Mouse (Mus musculus) midbrain, embryonic 15.5 days (tissue): ENCODE measurements at regions not wholly inside any gene's neighbourhood (a gene's known extent, or its start where the extent isn't known, plus 50 kb on each side); places are given as distances from the start of the nearest gene placed in this dataset.

Experiments used
- ATAC-seq: fragments of 200-750 bp; cut with Nextera tagmentation; replicated peaks from 2 replicates; pipeline ENCODE4 v1.8.0; 2017; ENCODE audit warnings: moderate TSS enrichment
- H3K27ac ChIP-seq: fragments of 300-500 bp; sonication (generic); 2 replicates; pipeline ENCODE4 v1.5.1; 2015; ENCODE audit warnings: mild to moderate bottlenecking, inconsistent platforms
- H3K27me3 ChIP-seq: fragments of 300-500 bp; sonication (generic); replicated peaks from 2 replicates; pipeline ENCODE4 v1.6.1; 2015; ENCODE audit warnings: inconsistent platforms
- H3K36me3 ChIP-seq: fragments of 300-500 bp; sonication (generic); replicated peaks from 2 replicates; pipeline ENCODE4 v1.6.1; 2015; ENCODE audit warnings: inconsistent platforms
- H3K4me1 ChIP-seq: fragments of 300-500 bp; sonication (generic); 2 replicates; pipeline ENCODE4 v1.6.1; 2015; ENCODE audit warnings: inconsistent platforms
- H3K4me2 ChIP-seq: fragments of 300-500 bp; sonication (generic); 2 replicates; pipeline ENCODE4 v1.6.1; 2015; ENCODE audit warnings: inconsistent platforms, mild to moderate bottlenecking, moderate library complexity
- H3K4me3 ChIP-seq: fragments of 300-500 bp; sonication (generic); 2 replicates; pipeline ENCODE4 v1.5.1; 2015; ENCODE audit warnings: mild to moderate bottlenecking, inconsistent platforms
- H3K9ac ChIP-seq: fragments of 300-500 bp; sonication (generic); 2 replicates; pipeline ENCODE4 v1.6.1; 2015; ENCODE audit warnings: mild to moderate bottlenecking, inconsistent platforms
- H3K9me3 ChIP-seq: fragments of 300-500 bp; sonication (generic); 2 replicates; pipeline ENCODE4 v1.6.1; 2016; ENCODE audit warnings: inconsistent platforms
- WGBS: fragments of 180-500 bp; shearing (Covaris S2); methylation state at CpG from one replicate; pipeline ENCODE4 v1.1.7; 2015; ENCODE audit warnings: mixed read lengths; 5-methylcytosine and 5-hydroxymethylcytosine counted together

- H3K9me3 ChIP-seq: no peaks in the 10 kb centered on the region
- H3K4me3 ChIP-seq: no peak overlapping the region
- H3K9ac ChIP-seq: no peak overlapping the region
- 54% methylated on average over 4 of the region's 4 CpGs for WGBS
- H3K4me2 ChIP-seq: no peak overlapping the region
- ATAC-seq: no peak
- no peak overlapping the region for H3K27ac ChIP-seq
- H3K36me3 ChIP-seq: no peaks in the 10 kb centered on the region
- peaks cover 13% of the 10 kb centered on the region; the same call in 1 of the 2 replicates for H3K4me1 ChIP-seq
- H3K27me3 ChIP-seq: no peaks in the 10 kb centered on the region
These were observed 110.5 kb downstream of the Tbx4 start for GRCm38 (mm10) chr11:85996686-85997085.

GRCm38 (mm10) chr11:86003341-86003740 is 117.1 kb downstream of the Tbx4 start:
- H3K9ac ChIP-seq: no peak overlapping the region
- H3K9me3 ChIP-seq: no peaks in the 10 kb centered on the region
- no peaks in the 10 kb centered on the region for H3K27me3 ChIP-seq
- no peak overlapping the region for H3K4me3 ChIP-seq
- 78% methylated on average over 7 of the region's 7 CpGs for WGBS
- ATAC-seq: no peak
- H3K36me3 ChIP-seq: no peaks in the 10 kb centered on the region
- no peaks in the 10 kb centered on the region for H3K4me1 ChIP-seq
- H3K27ac ChIP-seq: no peak overlapping the region
- no peak overlapping the region for H3K4me2 ChIP-seq

- no peaks in the 10 kb centered on the region for H3K4me1 ChIP-seq
- no peaks in the 10 kb centered on the region for H3K36me3 ChIP-seq
- no peak for ATAC-seq
- H3K9ac ChIP-seq: no peak overlapping the region
- no peak overlapping the region for H3K27ac ChIP-seq
- H3K4me3 ChIP-seq: no peak overlapping the region
- 87% methylated on average over 2 of the region's 2 CpGs for WGBS
- no peaks in the 10 kb centered on the region for H3K9me3 ChIP-seq
- no peak overlapping the region for H3K4me2 ChIP-seq
- no peaks in the 10 kb centered on the region for H3K27me3 ChIP-seq
These were observed 119.1 kb downstream of the Tbx4 start for GRCm38 (mm10) chr11:86005284-86005683.

GRCm38 (mm10) chr11:86005899-86006445 is 119.8 kb downstream of the Tbx4 start:
- ATAC-seq: no peak
- Histone ChIP-seq H3K9ac (no peak overlapping the region), H3K4me2 (no peak overlapping the region), H3K27ac (no peak overlapping the region), H3K4me3 (no peak overlapping the region), H3K36me3 (no peaks in the 10 kb centered on the region), H3K9me3 (no peaks in the 10 kb centered on the region), H3K27me3 (no peaks in the 10 kb centered on the region), H3K4me1 (no peaks in the 10 kb centered on the region)
- 87% methylated on average over 9 of the region's 9 CpGs for WGBS

- no peak overlapping the region for H3K4me3 ChIP-seq
- WGBS: 95% methylated on average over 4 of the region's 4 CpGs
- no peak overlapping the region for H3K27ac ChIP-seq
- no peak overlapping the region for H3K4me2 ChIP-seq
- H3K27me3 ChIP-seq: no peaks in the 10 kb centered on the region
- H3K4me1 ChIP-seq: no peaks in the 10 kb centered on the region
- no peaks in the 10 kb centered on the region for H3K9me3 ChIP-seq
- no peak for ATAC-seq
- no peak overlapping the region for H3K9ac ChIP-seq
- H3K36me3 ChIP-seq: no peaks in the 10 kb centered on the region
These were observed 120.6 kb downstream of the Tbx4 start for GRCm38 (mm10) chr11:86006859-86007258.
